8 mouse cellular contexts compared by ENCODE assay signal in the genomic region with DNA sequence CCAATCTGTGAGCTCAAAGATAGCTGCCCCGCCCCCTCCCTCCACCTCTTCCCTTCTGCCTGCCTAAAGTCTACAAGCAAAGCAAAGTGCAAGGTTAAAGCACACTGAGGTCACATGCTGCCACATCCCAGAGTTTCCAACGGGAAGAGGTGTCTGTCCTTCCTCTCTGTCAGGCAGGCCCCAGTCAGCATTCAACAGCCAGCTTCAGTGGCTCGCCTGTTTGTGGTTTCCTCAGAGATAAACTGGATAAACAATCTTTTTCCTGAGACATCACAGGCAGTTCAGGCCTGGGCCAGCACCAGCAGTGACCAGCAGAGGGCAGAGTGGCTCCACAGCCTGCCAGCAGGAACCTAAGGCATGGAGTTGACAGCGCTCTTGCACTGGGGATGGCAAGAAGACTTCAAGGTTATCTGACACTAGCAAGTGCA. TPM values are rescaled to one million over a fixed set of nuclear protein-coding genes. Genes with fewer than 3 reads are reported as not detected.
A peak's percentile ranks its signal among the peaks of the same experiment; 100 is the strongest.
DNase-seq lines count a peak whose midpoint lies in the region; ATAC-seq and TF ChIP-seq lines count a peak whose summit lies in the region.

No protein-coding gene starts in this region.

- no peak overlapping the region for H3K4me2 ChIP-seq in lung, embryonic 15.5 days

- peaks cover 86% of the 10 kb centered on the region for H3K36me3 ChIP-seq in G1E (replicated peaks)
- H3K36me3 ChIP-seq in lung, embryonic 15.5 days: peaks cover 16% of the 10 kb centered on the region

- H3K4me1 ChIP-seq in G1E (ENCODE audit: insufficient read depth, low read depth, low read length): peaks cover 9% of the 10 kb centered on the region
- H3K4me1 ChIP-seq in lung, embryonic 15.5 days: no peaks in the 10 kb centered on the region

- 13% methylated on average over 4 of the region's 4 CpGs for WGBS in lung, embryonic 15.5 days

- TF ChIP-seq CTCF in G1E (IDR thresholded peaks at IDR 0.05; ENCODE audit: low read depth, low read length): peak; percentile 98

- no peak overlapping the region for H3K27ac ChIP-seq in lung, embryonic 15.5 days

- H3K9me3 ChIP-seq in G1E (replicated peaks): 0 out of 2 replicates have a peak, but pooled peaks cover 3% of the 10 kb centered on the region
- H3K9me3 ChIP-seq in lung, embryonic 15.5 days: no peaks in the 10 kb centered on the region

- DNase-seq in G1E (ENCODE audit: low spot score): no peak
- peak; percentile 88 to 93 for DNase-seq in cerebellum, adult 18-20 months
- DNase-seq in layer of hippocampus, adult 9-10 months (ENCODE audit: low spot score): peak; percentile 75
- peak; percentile 78 for DNase-seq in ovary, adult 18-20 months (ENCODE audit: low spot score)
- peak; percentile 78 for DNase-seq in thymus, postnatal 0 days (ENCODE audit: low spot score)

- no peaks in the 10 kb centered on the region for H3K27me3 ChIP-seq in G1E (ENCODE audit: insufficient read depth, low read length)
- no peaks in the 10 kb centered on the region for H3K27me3 ChIP-seq in lung, embryonic 15.5 days

- no peak overlapping the region for H3K4me3 ChIP-seq in G1E (ENCODE audit: low read depth, low read length)
- H3K4me3 ChIP-seq in lung, embryonic 15.5 days: no peak overlapping the region

- no peak overlapping the region for H3K9ac ChIP-seq in lung, embryonic 15.5 days

- peak; percentile 66 for ATAC-seq in G1E (ENCODE audit: extremely low read depth, insufficient number of reproducible peaks, low FRiP score, poor library complexity, severe bottlenecking)
- peak; percentile 89 for ATAC-seq in frontal cortex, adult (ENCODE audit: low TSS enrichment)
- ATAC-seq in hematopoietic stem cell, adult 5-6 weeks (replicated peaks in 1 of 2; ENCODE audit: insufficient read depth in 1 of 2, low FRiP score in 2 of 2, low TSS enrichment in 1 of 2, low read depth in 1 of 2, poor library complexity in 2 of 2, severe bottlenecking in 2 of 2): peak; percentile 93 to 98
- ATAC-seq in lung, embryonic 15.5 days (ENCODE audit: borderline replicate concordance, extremely low read depth, low FRiP score, low TSS enrichment): peak; percentile 78

RNA-seq across cellular contexts. Expression of gene Limk2, which starts 22.0 kb away (rescaled TPM):
- total RNA-seq in G1E (2014; fragmentation: Nextera tagmentation) (47.1 and 49.6 TPM in 2 replicates), G1E (2017) (33.0 and 38.9 TPM in 2 replicates)
- 44.9 and 46.1 TPM in 2 replicates for polyA plus RNA-seq in G1E (2012)
- total RNA-seq in hematopoietic stem cell, adult 5-6 weeks (2017): 18.0 and 23.7 TPM in 2 replicates
- polyA plus RNA-seq in lung, embryonic 15.5 days (2015; fragmentation: Nextera tagmentation; extraction: Ambion mirVana): 50.1 and 52.0 TPM in 2 replicates
- polyA plus RNA-seq in thymus, postnatal 0 days (2015; fragmentation: Nextera tagmentation; extraction: Ambion mirVana): 46.8 and 47.0 TPM in 2 replicates

RNA-seq across cellular contexts. Expression of gene Pik3ip1, which starts 56.8 kb away (rescaled TPM):
- 0.53 and 0.92 TPM in 2 replicates for total RNA-seq in G1E (2014; fragmentation: Nextera tagmentation)
- 2.2 and 2.4 TPM in 2 replicates for total RNA-seq in G1E (2017)
- polyA plus RNA-seq in G1E (2012): 4.8 and 5.4 TPM in 2 replicates
- 89.8 and 116 TPM in 2 replicates for total RNA-seq in hematopoietic stem cell, adult 5-6 weeks (2017)
- 10.8 and 11.0 TPM in 2 replicates for polyA plus RNA-seq in lung, embryonic 15.5 days (2015; fragmentation: Nextera tagmentation; extraction: Ambion mirVana)
- 90.2 and 94.4 TPM in 2 replicates for polyA plus RNA-seq in thymus, postnatal 0 days (2015; fragmentation: Nextera tagmentation; extraction: Ambion mirVana)
